Mouse (Mus musculus) bone marrow, adult 2 months (tissue): Measurements from ENCODE around the gene Matn4.

Experiments
- CTCF ChIP-seq: fragments of 200-500 bp; IDR thresholded peaks from 2 replicates; pipeline ENCODE4 v1.5.1; 2011; ENCODE audit warnings: low read length, control low read depth; ENCODE audit not compliant: control insufficient read depth, insufficient read depth
- POLR2A ChIP-seq: fragments of 200-500 bp; IDR thresholded peaks from 2 replicates; pipeline ENCODE4 v1.6.1; 2011; ENCODE audit warnings: low read depth, mild to moderate bottlenecking, control low read depth, low read length, borderline replicate concordance; ENCODE audit not compliant: control insufficient read depth

GRCm38 (mm10) chr2:164435216-164436090, 30.5 kb upstream of the Matn4 start:
- TF ChIP-seq POLR2A: no peak
- no peak for TF ChIP-seq CTCF
